Comparison of ENCODE assay signal across 23 mouse cellular contexts in genomic region chr3:96175251-96175650, GRCm38 (mm10). TPM values are rescaled to one million over a fixed set of nuclear protein-coding genes. Genes with fewer than 3 reads are reported as not detected.
DNase-seq lines count a peak whose midpoint lies in the region; ATAC-seq lines count a peak whose summit lies in the region.
"Had no signal": no experiment of that assay in that cellular context is flagged by ENCODE, and none has a peak within 500 bp of the region (broad histone marks: within the 10 kb centered on the region; RNA-seq: fewer than 3 reads in every experiment).

No protein-coding gene starts in this region.

- no peak overlapping the region; the same call in 1 of the 2 replicates for H3K4me2 ChIP-seq in liver, embryonic 13.5 days
- H3K4me2 ChIP-seq: heart, embryonic 13.5 days; hindbrain, embryonic 15.5 days had no signal

- no peak overlapping the region for H3K27ac ChIP-seq in liver, embryonic 13.5 days
- H3K27ac ChIP-seq: embryonic facial prominence, embryonic 13.5 days; gastrocnemius, adult 2 months; heart, embryonic 13.5 days; hindbrain, embryonic 15.5 days had no signal

- H3K27me3 ChIP-seq in liver, embryonic 13.5 days = no peaks in the 10 kb centered on the region
- H3K27me3 ChIP-seq: CH12.LX; embryonic facial prominence, embryonic 13.5 days; heart, embryonic 13.5 days; hindbrain, embryonic 15.5 days; Patski had no signal

- peaks cover 49% of the 10 kb centered on the region for H3K4me1 ChIP-seq in liver, embryonic 13.5 days (replicated peaks)

- H3K36me3 ChIP-seq in liver, embryonic 13.5 days = peaks cover 52% of the 10 kb centered on the region

- WGBS in liver, embryonic 13.5 days (ENCODE audit: insufficient replicate concordance) = 85% methylated on average over 6 of the region's 6 CpGs

- DNase-seq in cerebellum, adult 9-11 months = peak; percentile 14
- no peak for DNase-seq in cerebellum, adult 11 months
- DNase-seq in liver, embryonic 13.5 days = no peak
- no peak for DNase-seq in liver
- DNase-seq in ES-CJ7 (ENCODE audit: low read depth, low spot score) = peak; percentile 66
- DNase-seq in ZHBTc4 (ENCODE audit: low read depth, low spot score) = peak; percentile 77
- DNase-seq in adrenal gland, postnatal 4 days (ENCODE audit: low spot score in 2 of 2) = no peak
- no peak for DNase-seq in right cerebral cortex, postnatal 36 days (ENCODE audit: low spot score in 2 of 2)
- DNase-seq: adrenal gland, postnatal 10 days; cerebellum, adult 2 months; cerebellum, postnatal 36 days; gastrocnemius, adult 2 months; gastrocnemius, postnatal 36 days; heart, adult 11 months; heart, postnatal 36 days had no signal

- no peak overlapping the region for H3K4me3 ChIP-seq in liver, embryonic 13.5 days (replicated peaks)
- H3K4me3 ChIP-seq: gastrocnemius, adult 2 months; heart, embryonic 13.5 days; hindbrain, embryonic 15.5 days had no signal

- no peaks in the 10 kb centered on the region for H3K9me3 ChIP-seq in liver, embryonic 13.5 days (replicated peaks)
- H3K9me3 ChIP-seq: embryonic facial prominence, embryonic 13.5 days; heart, embryonic 13.5 days; hindbrain, embryonic 15.5 days had no signal

- H3K9ac ChIP-seq in liver, embryonic 13.5 days = peak overlapping the region; percentile 62; the same call in 1 of the 2 replicates
- H3K9ac ChIP-seq: embryonic facial prominence, embryonic 13.5 days; heart, embryonic 13.5 days; hindbrain, embryonic 15.5 days had no signal

- ATAC-seq in liver, embryonic 13.5 days (ENCODE audit: low read depth) = no peak
- ATAC-seq: forebrain, embryonic 14.5 days; intestine, embryonic 16.5 days; Patski had no signal

RNA-seq across cellular contexts. Expression of gene Sf3b4, which starts 3.1 kb away (rescaled TPM):
- polyA plus RNA-seq in liver, embryonic 13.5 days (2015; fragmentation: Nextera tagmentation; extraction: Ambion mirVana) = 103 and 110 TPM in 2 replicates
- total RNA-seq in adrenal gland, postnatal 4 days (2021) = 10 to 100 TPM; 68.9 to 76.8 TPM

RNA-seq across cellular contexts. Expression of gene Sv2a, which starts 5.7 kb away (rescaled TPM):
- polyA plus RNA-seq in liver, embryonic 13.5 days (2015; fragmentation: Nextera tagmentation; extraction: Ambion mirVana) = 0.44 and 0.49 TPM in 2 replicates
- 10 to 100 TPM; 18.1 to 24.7 TPM for total RNA-seq in adrenal gland, postnatal 4 days (2021)

RNA-seq across cellular contexts. Expression of gene Mtmr11, which starts 13.4 kb away (rescaled TPM):
- polyA plus RNA-seq in liver, embryonic 13.5 days (2015; fragmentation: Nextera tagmentation; extraction: Ambion mirVana) = 1.9 and 2.2 TPM in 2 replicates
- total RNA-seq in adrenal gland, postnatal 4 days (2021) = 10 to 100 TPM; 15.0 to 22.2 TPM

RNA-seq across cellular contexts. Expression of gene Bola1, which starts 44.3 kb away (rescaled TPM):
- 50.7 and 56.1 TPM in 2 replicates for polyA plus RNA-seq in liver, embryonic 13.5 days (2015; fragmentation: Nextera tagmentation; extraction: Ambion mirVana)
- 10 to 100 TPM; 30.6 to 33.1 TPM for total RNA-seq in adrenal gland, postnatal 4 days (2021)

RNA-seq across cellular contexts. Expression of gene Hist2h2ab, which starts 44.4 kb away (rescaled TPM):
- polyA plus RNA-seq in liver, embryonic 13.5 days (2015; fragmentation: Nextera tagmentation; extraction: Ambion mirVana) = 0.85 TPM in 1 of 2 replicates, not detected in the other
- total RNA-seq in adrenal gland, postnatal 4 days (2021) = 10 to 100 TPM; 27.8 to 28.5 TPM
- polyA plus RNA-seq: heart, embryonic 13.5 days; heart, postnatal 0 days had no signal

Comparison
In these comparisons a context has a peak if more than half of its experiments do, and no peak if none do; other contexts are left out.
1. DNase-seq: peak in cerebellum, adult 9-11 months (single experiment), ES-CJ7 (single experiment) and ZHBTc4 (single experiment); none in cerebellum, adult 11 months (single experiment), liver, embryonic 13.5 days (single experiment), liver (single experiment), adrenal gland, postnatal 4 days (0 of 2) and right cerebral cortex, postnatal 36 days (0 of 2).